Mouse (Mus musculus) embryo, embryonic 11 days (tissue): ENCODE data around the gene Nomo1.

Source experiments
- DNase-seq: peaks from one replicate; pipeline ENCODE4 v3.0.0-alpha.2; 2015

Gene Nomo1

GRCm38 (mm10) chr7:46103771-46104170 lies 70.3 kb downstream of the Nomo1 start:
- no peak for DNase-seq

- DNase-seq: no peak
Measured at GRCm38 (mm10) chr7:46104256-46104915, 70.9 kb downstream of the Nomo1 start.

GRCm38 (mm10) chr7:46105484-46105883 lies 72.0 kb downstream of the Nomo1 start:
- DNase-seq: no peak

- DNase-seq: no peak
Measured at GRCm38 (mm10) chr7:46110079-46110478, 76.6 kb downstream of the Nomo1 start.

- DNase-seq: no peak
Measured at GRCm38 (mm10) chr7:46111212-46111817, 77.8 kb downstream of the Nomo1 start.

- no peak for DNase-seq
Measured at GRCm38 (mm10) chr7:46111938-46112337, 78.4 kb downstream of the Nomo1 start.

GRCm38 (mm10) chr7:46113435-46113834 lies 79.9 kb downstream of the Nomo1 start:
- peak; percentile 37 for DNase-seq

- DNase-seq: no peak
Measured at GRCm38 (mm10) chr7:46116118-46116581, 82.7 kb downstream of the Nomo1 start.

- no peak for DNase-seq
Measured at GRCm38 (mm10) chr7:46117035-46117434, 83.5 kb downstream of the Nomo1 start.

GRCm38 (mm10) chr7:46122964-46123363 lies 89.5 kb downstream of the Nomo1 start:
- DNase-seq: peak; percentile 34

GRCm38 (mm10) chr7:46124460-46124859 lies 91.0 kb downstream of the Nomo1 start:
- no peak for DNase-seq

GRCm38 (mm10) chr7:46125340-46125739 lies 91.8 kb downstream of the Nomo1 start:
- DNase-seq: no peak

GRCm38 (mm10) chr7:46128196-46128595 lies 94.7 kb downstream of the Nomo1 start:
- peak; percentile 41 for DNase-seq

GRCm38 (mm10) chr7:46129463-46130179 lies 96.1 kb downstream of the Nomo1 start:
- DNase-seq: peak; percentile 29

- no peak for DNase-seq
Measured at GRCm38 (mm10) chr7:46130723-46131122, 97.2 kb downstream of the Nomo1 start.

- DNase-seq: no peak
Measured at GRCm38 (mm10) chr7:46131266-46131665, 97.8 kb downstream of the Nomo1 start.

- no peak for DNase-seq
Measured at GRCm38 (mm10) chr7:46131806-46132205, 98.3 kb downstream of the Nomo1 start.

GRCm38 (mm10) chr7:46132229-46132628 lies 98.7 kb downstream of the Nomo1 start:
- DNase-seq: no peak
